Mouse (Mus musculus): ENCODE results near the gene Trmt61a.

DNA sequence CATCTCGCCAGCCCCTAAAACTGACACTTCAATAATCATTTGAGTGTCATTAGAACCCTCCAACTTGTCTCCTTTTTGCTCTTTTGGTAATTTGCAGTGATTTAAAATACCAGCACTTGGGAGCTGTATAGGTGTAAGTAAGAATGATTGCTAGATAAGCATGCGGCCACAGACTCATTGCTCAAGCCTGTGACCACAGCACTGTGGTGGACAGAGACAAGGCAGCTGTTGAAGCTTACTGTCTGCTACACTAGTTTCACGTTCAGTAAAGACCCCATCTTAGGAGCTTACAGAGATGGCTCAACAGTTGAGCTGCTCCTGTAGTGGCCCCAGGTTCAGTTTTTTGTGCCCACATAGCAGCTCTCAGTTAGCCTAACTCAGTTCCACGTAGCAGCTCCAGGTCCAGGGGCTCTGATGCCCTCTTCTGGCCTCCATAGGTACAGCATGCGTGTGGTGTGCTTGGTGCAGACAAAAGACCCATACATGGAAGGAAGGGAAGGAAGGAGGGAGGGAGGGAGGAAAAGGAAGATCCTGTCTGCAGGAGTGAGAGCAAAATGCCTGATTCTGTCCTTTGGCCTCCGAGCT lies 29.8 kb upstream of the Trmt61a start:
- TF ChIP-seq CTCF (conservative IDR thresholded peaks at IDR 0.05; ENCODE audit: low read length) (peak; percentile 80), POU5F1 (IDR thresholded peaks at IDR 0.05; ENCODE audit: borderline replicate concordance, low read length) (no peak), NANOG (IDR thresholded peaks at IDR 0.05; ENCODE audit: borderline replicate concordance, low read length) (no peak)

Data from E14TG2a.4 (cell line).